Mouse (Mus musculus) ES-E14 (cell line): ENCODE results near the gene Mical2.

Experiments
- CHD2 ChIP-seq: IDR thresholded peaks from 2 replicates; pipeline ENCODE4 v1.6.1; 2014; ENCODE audit warnings: mild to moderate bottlenecking, low read depth, low read length, inconsistent platforms
- HCFC1 ChIP-seq: IDR thresholded peaks from 2 replicates; pipeline ENCODE4 v1.6.1; 2012; ENCODE audit warnings: low read length, inconsistent platforms, borderline replicate concordance; ENCODE audit not compliant: insufficient read depth
- MAFK ChIP-seq: IDR thresholded peaks from 2 replicates; pipeline ENCODE4 v1.6.1; 2014; ENCODE audit warnings: mild to moderate bottlenecking, low read depth, low read length, inconsistent platforms; ENCODE audit not compliant: insufficient read depth
- ZC3H11A ChIP-seq: IDR thresholded peaks from 2 replicates; pipeline ENCODE4 v1.6.1; 2012; ENCODE audit warnings: low read depth, mild to moderate bottlenecking, inconsistent platforms, low read length, borderline replicate concordance
- ZNF384 ChIP-seq: IDR thresholded peaks from 2 replicates; pipeline ENCODE4 v1.6.1; 2012; ENCODE audit warnings: low read depth, low read length, inconsistent platforms

GRCm38 (mm10) chr7:112285573-112285972 is 59.9 kb downstream of the Mical2 start:
- no peak for TF ChIP-seq ZNF384
- no peak for TF ChIP-seq CHD2
- TF ChIP-seq HCFC1: no peak
- no peak for TF ChIP-seq ZC3H11A
- no peak for TF ChIP-seq MAFK
